Mouse (Mus musculus) kidney, embryonic 16.5 days (tissue): Measurements from ENCODE around the gene Vwc2. TPM values are rescaled to one million over a fixed set of nuclear protein-coding genes. Genes with fewer than 3 reads are reported as not detected.

Experiments used
- ATAC-seq: fragments of 200-750 bp; cut with Nextera tagmentation; 2 replicates; pipeline ENCODE4 v1.8.0; 2017; ENCODE audit warnings: moderate TSS enrichment; ENCODE audit not compliant: low FRiP score, low TSS enrichment
- H3K27ac ChIP-seq: fragments of 300-500 bp; sonication (generic); 2 replicates; pipeline ENCODE4 v1.5.1; 2014; ENCODE audit warnings: low read length
- H3K27me3 ChIP-seq: fragments of 300-500 bp; sonication (generic); 2 replicates; pipeline ENCODE4 v1.6.1; 2014; ENCODE audit warnings: low read length, control low read depth, mixed read lengths; ENCODE audit not compliant: insufficient read depth
- H3K36me3 ChIP-seq: fragments of 300-500 bp; sonication (generic); 2 replicates; pipeline ENCODE4 v1.6.1; 2014; ENCODE audit warnings: low read length, control low read depth, mixed read lengths; ENCODE audit not compliant: insufficient read depth
- H3K4me1 ChIP-seq: fragments of 300-500 bp; sonication (generic); 2 replicates; pipeline ENCODE4 v1.6.1; 2014; ENCODE audit warnings: low read length, control low read depth, mixed read lengths; ENCODE audit not compliant: insufficient read depth
- H3K4me2 ChIP-seq: fragments of 300-500 bp; sonication (generic); replicated peaks from 2 replicates; pipeline ENCODE4 v1.6.1; 2014; ENCODE audit warnings: low read depth, low read length
- H3K4me3 ChIP-seq: fragments of 300-500 bp; sonication (generic); 2 replicates; pipeline ENCODE4 v1.5.1; 2014; ENCODE audit warnings: mild to moderate bottlenecking, low read length
- H3K9ac ChIP-seq: fragments of 300-500 bp; sonication (generic); replicated peaks from 2 replicates; pipeline ENCODE4 v1.6.1; 2014; ENCODE audit warnings: low read length
- H3K9me3 ChIP-seq: fragments of 300-500 bp; sonication (generic); 2 replicates; pipeline ENCODE4 v1.6.1; 2016; ENCODE audit warnings: low read length, control low read depth
- WGBS: fragments of 180-500 bp; shearing (Covaris S2); extraction: QIAGEN DNeasy Blood & Tissue Kit; methylation state at CpG from one replicate; pipeline ENCODE4 v1.1.7; 2014; 5-methylcytosine and 5-hydroxymethylcytosine counted together
- polyA plus RNA-seq: library from polyadenylated mRNA; unstranded; fragments of >200 nt; fragmentation: Nextera tagmentation; extraction: Ambion mirVana; gene quantifications from 2 replicates; pipeline ENCODE4 v1.2.1, GENCODE M21; 2015

The Vwc2 gene
- polyA plus RNA-seq, 1 experiment from 2014 or later = 1.2 TPM

GRCm38 (mm10) chr11:11115031-11115647 is 1.1 kb downstream of the Vwc2 start:
- no peak overlapping the region for H3K9ac ChIP-seq
- peaks cover 68% of the 10 kb centered on the region for H3K27me3 ChIP-seq
- no peaks in the 10 kb centered on the region for H3K9me3 ChIP-seq
- no peak overlapping the region for H3K27ac ChIP-seq
- peaks cover 27% of the 10 kb centered on the region for H3K4me1 ChIP-seq
- 0% methylated on average over 17 of the region's 17 CpGs for WGBS
- H3K4me3 ChIP-seq = peak overlapping the region; percentile 48
- no peak for ATAC-seq
- peak overlapping the region; percentile 76 for H3K4me2 ChIP-seq
- no peaks in the 10 kb centered on the region for H3K36me3 ChIP-seq

DNA sequence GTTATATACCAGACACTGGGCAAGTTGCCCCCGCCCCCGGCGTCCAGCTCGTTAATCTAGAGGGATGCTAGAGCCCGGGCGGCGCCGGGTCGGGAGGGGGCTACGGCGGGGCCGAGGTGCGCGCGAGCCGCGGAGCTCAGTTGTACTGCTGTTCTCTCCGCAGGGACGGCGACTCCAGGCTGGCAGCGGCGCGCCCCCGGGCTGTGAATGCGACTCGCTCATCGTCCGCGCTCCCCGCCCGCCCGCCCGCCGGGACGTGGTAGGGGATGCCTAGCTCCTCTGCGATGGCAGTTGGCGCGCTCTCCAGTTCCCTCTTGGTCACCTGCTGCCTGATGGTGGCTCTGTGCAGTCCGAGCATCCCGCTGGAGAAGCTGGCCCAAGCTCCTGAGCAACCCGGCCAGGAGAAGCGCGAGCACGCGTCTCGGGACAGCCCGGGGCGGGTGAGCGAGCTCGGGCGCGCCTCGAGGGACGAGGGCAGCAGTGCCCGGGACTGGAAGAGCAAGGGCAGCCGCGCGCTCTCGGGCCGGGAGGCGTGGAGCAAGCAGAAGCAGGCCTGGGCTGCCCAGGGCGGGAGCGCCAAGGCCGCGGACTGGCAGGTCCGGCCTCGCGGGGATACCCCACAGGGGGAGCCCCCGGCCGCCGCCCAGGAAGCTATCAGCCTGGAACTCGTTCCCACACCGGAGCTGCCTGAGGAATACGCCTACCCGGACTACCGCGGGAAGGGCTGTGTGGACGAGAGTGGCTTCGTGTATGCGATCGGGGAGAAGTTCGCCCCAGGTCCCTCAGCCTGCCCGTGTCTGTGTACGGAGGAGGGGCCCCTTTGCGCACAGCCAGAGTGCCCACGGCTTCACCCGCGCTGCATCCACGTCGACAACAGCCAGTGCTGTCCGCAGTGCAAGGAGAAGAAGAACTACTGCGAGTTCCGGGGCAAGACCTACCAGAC is 1.9 kb downstream of the Vwc2 start:
- Histone ChIP-seq H3K27me3 (peaks cover 68% of the 10 kb centered on the region), H3K4me1 (peaks cover 27% of the 10 kb centered on the region), H3K4me2 (peak overlapping the region; percentile 76), H3K27ac (no peak overlapping the region), H3K4me3 (peak overlapping the region; percentile 48), H3K36me3 (no peaks in the 10 kb centered on the region), H3K9ac (peak overlapping the region; percentile 47; the same call in 1 of the 2 replicates), H3K9me3 (no peaks in the 10 kb centered on the region)
- peak; percentile 79 for ATAC-seq
- WGBS = under 1% methylated on average over 93 of the region's 93 CpGs

- Histone ChIP-seq H3K9me3 (no peaks in the 10 kb centered on the region), H3K27me3 (peaks cover 68% of the 10 kb centered on the region), H3K36me3 (no peaks in the 10 kb centered on the region), H3K9ac (no peak overlapping the region), H3K4me2 (peak overlapping the region; percentile 76), H3K4me3 (peak overlapping the region; percentile 48; the same call in 1 of the 2 replicates), H3K27ac (no peak overlapping the region), H3K4me1 (peaks cover 27% of the 10 kb centered on the region)
- WGBS = 1% methylated on average over 3 of the region's 3 CpGs
- no peak for ATAC-seq
These were observed 2.7 kb downstream of the Vwc2 start for GRCm38 (mm10) chr11:11116736-11117135.

GRCm38 (mm10) chr11:11122866-11123265 is 8.8 kb downstream of the Vwc2 start:
- no peak for ATAC-seq
- WGBS = 71% methylated on average over 4 of the region's 4 CpGs
- Histone ChIP-seq H3K9me3 (no peaks in the 10 kb centered on the region), H3K4me2 (no peak overlapping the region), H3K4me1 (no peaks in the 10 kb centered on the region), H3K27ac (no peak overlapping the region), H3K4me3 (no peak overlapping the region), H3K9ac (no peak overlapping the region), H3K27me3 (peaks cover 13% of the 10 kb centered on the region), H3K36me3 (no peaks in the 10 kb centered on the region)

DNA sequence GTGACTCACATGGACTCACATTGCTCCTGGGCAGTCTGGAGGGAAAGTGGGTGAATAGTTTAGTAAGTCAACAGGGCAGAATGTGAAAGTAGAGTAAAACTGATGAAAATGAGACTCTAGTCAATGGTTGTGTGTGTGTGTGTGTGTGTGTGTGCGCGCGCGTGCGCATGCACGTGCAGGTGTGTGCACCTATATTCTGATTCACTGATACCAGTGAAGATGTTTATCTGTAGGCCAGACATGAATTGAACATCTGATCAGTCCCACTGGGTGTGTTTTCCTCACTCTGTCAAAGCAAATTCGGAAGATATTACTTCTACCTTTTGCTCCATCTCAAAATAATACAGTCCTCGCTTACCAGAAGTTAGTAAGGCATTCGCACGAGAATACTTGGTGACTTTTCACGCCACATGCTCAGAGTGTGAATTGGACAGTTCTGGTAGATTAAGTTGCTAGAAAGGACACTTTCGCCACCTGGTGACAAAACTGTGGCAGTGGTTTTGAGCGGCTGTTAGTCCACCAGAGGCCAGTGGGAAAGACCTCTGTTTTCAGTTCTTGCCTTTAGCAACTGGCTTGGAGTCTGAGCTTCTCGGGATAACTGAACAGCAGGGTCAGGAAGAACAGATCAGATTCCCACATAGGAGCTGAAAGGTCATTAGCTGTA is 17.5 kb downstream of the Vwc2 start:
- Histone ChIP-seq H3K27ac (no peak overlapping the region), H3K4me3 (no peak overlapping the region), H3K36me3 (no peaks in the 10 kb centered on the region), H3K4me1 (no peaks in the 10 kb centered on the region), H3K27me3 (no peaks in the 10 kb centered on the region), H3K9me3 (no peaks in the 10 kb centered on the region), H3K9ac (no peak overlapping the region), H3K4me2 (no peak overlapping the region)
- ATAC-seq = peak; percentile 71
- WGBS = 55% methylated on average over 14 of the region's 14 CpGs

DNA sequence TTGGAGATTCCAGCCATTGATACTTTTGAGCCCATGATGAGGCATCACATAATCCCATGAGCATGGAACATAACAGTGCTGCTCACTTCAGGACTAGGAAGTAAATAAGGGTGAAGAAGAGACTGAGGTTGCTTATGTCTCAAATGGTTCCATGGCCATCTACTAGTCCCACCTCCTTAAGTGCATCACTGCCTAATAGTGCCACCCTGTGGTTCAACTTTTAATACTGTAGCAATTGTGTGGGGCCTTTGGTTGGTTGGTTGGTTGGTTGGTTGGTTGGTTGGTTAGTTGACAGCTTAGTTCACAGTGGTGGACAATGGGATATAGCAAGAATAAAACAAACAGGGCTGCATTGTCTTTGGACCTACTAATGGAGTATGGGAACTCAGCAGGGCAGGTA is 26.6 kb downstream of the Vwc2 start:
- Histone ChIP-seq H3K9me3 (no peaks in the 10 kb centered on the region), H3K36me3 (no peaks in the 10 kb centered on the region), H3K27ac (no peak overlapping the region), H3K4me3 (no peak overlapping the region), H3K4me2 (no peak overlapping the region), H3K9ac (no peak overlapping the region), H3K27me3 (no peaks in the 10 kb centered on the region), H3K4me1 (no peaks in the 10 kb centered on the region)
- ATAC-seq = no peak

DNA sequence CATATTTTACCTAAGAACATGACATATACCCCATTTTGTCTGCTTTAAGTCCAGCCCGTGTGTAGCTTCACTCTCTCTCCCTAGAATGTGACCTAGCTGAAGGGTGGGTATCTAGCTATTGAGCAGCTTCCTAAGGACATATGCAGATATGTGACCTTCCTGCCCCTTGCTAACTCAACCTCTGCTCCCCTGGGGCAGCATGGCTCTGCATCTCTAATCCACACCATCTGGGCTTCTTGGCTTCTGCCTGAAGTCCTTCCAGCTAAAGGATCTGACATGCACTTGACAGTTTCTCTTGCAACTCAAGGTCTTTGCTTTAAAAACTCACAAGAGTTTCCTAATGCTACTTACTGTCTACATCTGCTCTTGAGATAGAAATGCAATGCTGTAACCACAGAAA is 38.7 kb downstream of the Vwc2 start:
- Histone ChIP-seq H3K27me3 (no peaks in the 10 kb centered on the region), H3K4me2 (no peak overlapping the region), H3K27ac (no peak overlapping the region), H3K9ac (no peak overlapping the region), H3K4me3 (no peak overlapping the region), H3K4me1 (no peaks in the 10 kb centered on the region), H3K36me3 (no peaks in the 10 kb centered on the region), H3K9me3 (no peaks in the 10 kb centered on the region)
- ATAC-seq = no peak
- 77% methylated on average over 1 of the region's 1 CpGs for WGBS

DNA sequence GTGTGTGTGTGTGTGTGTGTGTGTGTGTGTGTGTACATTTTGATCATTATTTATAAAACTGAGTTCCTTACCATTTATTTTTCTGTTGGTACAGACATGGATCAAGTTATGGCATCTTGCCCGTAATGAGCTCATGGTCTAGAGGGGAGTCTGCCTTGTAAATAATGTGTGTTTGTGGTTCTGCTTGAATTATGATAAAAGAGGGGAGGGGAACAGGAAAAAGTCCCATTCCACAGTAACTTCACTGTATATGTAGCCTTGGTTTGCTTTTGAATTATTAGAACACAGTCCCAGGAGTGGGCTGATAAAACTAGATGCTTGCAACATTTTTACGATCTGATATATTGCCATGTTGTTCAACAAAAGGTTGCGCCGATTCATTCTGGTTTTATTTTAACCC is 57.4 kb downstream of the Vwc2 start:
- Histone ChIP-seq H3K9me3 (no peaks in the 10 kb centered on the region), H3K4me1 (0 out of 2 replicates have a peak, but pooled peaks cover 2% of the 10 kb centered on the region), H3K36me3 (no peaks in the 10 kb centered on the region), H3K4me2 (no peak overlapping the region), H3K27ac (no peak overlapping the region), H3K9ac (no peak overlapping the region), H3K27me3 (no peaks in the 10 kb centered on the region), H3K4me3 (no peak overlapping the region)
- peak; percentile 90; the same call in 1 of the 2 replicates for ATAC-seq
- 43% methylated on average over 4 of the region's 4 CpGs for WGBS

GRCm38 (mm10) chr11:11175259-11175658 is 61.2 kb downstream of the Vwc2 start:
- H3K4me3 ChIP-seq = no peak overlapping the region
- no peak overlapping the region for H3K4me2 ChIP-seq
- no peaks in the 10 kb centered on the region for H3K9me3 ChIP-seq
- no peak for ATAC-seq
- no peaks in the 10 kb centered on the region for H3K36me3 ChIP-seq
- no peak overlapping the region for H3K27ac ChIP-seq
- no peaks in the 10 kb centered on the region for H3K27me3 ChIP-seq
- no peak overlapping the region for H3K9ac ChIP-seq
- H3K4me1 ChIP-seq = 0 out of 2 replicates have a peak, but pooled peaks cover 2% of the 10 kb centered on the region
- WGBS = 73% methylated on average over 2 of the region's 2 CpGs
